Mouse (Mus musculus) hindbrain, embryonic 16.5 days (tissue): ENCODE data around the gene Gm5868. TPM values are rescaled to one million over a fixed set of nuclear protein-coding genes. Genes with fewer than 3 reads are reported as not detected.

Source experiments
- ATAC-seq: fragments of 200-750 bp; cut with Nextera tagmentation; 2 replicates; pipeline ENCODE4 v1.8.0; 2017; ENCODE audit warnings: moderate TSS enrichment, moderate library complexity
- H3K27ac ChIP-seq: fragments of 300-500 bp; sonication (generic); 2 replicates; pipeline ENCODE4 v1.5.1; 2014; ENCODE audit warnings: low read depth, mild to moderate bottlenecking, control low read depth, low read length, moderate library complexity
- H3K27me3 ChIP-seq: fragments of 300-500 bp; sonication (generic); replicated peaks from 2 replicates; pipeline ENCODE4 v1.6.1; 2014; ENCODE audit warnings: low read length; ENCODE audit not compliant: control insufficient read depth, insufficient read depth
- H3K36me3 ChIP-seq: fragments of 300-500 bp; sonication (generic); 2 replicates; pipeline ENCODE4 v1.6.1; 2014; ENCODE audit warnings: mild to moderate bottlenecking, low read length, moderate library complexity, mixed read lengths; ENCODE audit not compliant: control insufficient read depth, insufficient read depth
- H3K4me1 ChIP-seq: fragments of 300-500 bp; sonication (generic); 2 replicates; pipeline ENCODE4 v1.6.1; 2014; ENCODE audit warnings: low read depth, low read length; ENCODE audit not compliant: control insufficient read depth, insufficient read depth
- H3K4me2 ChIP-seq: fragments of 300-500 bp; sonication (generic); 2 replicates; pipeline ENCODE4 v1.6.1; 2014; ENCODE audit warnings: mild to moderate bottlenecking, low read length, control low read depth, moderate library complexity
- H3K4me3 ChIP-seq: fragments of 300-500 bp; sonication (generic); 2 replicates; pipeline ENCODE4 v1.5.1; 2014; ENCODE audit warnings: mild to moderate bottlenecking, low read length, control low read depth, moderate library complexity
- H3K9ac ChIP-seq: fragments of 300-500 bp; sonication (generic); 2 replicates; pipeline ENCODE4 v1.6.1; 2014; ENCODE audit warnings: low read depth, mild to moderate bottlenecking, control low read depth, low read length, moderate library complexity
- H3K9me3 ChIP-seq: fragments of 300-500 bp; sonication (generic); 2 replicates; pipeline ENCODE4 v1.6.1; 2014; ENCODE audit warnings: mild to moderate bottlenecking, low read length, moderate library complexity; ENCODE audit not compliant: control insufficient read depth
- WGBS: fragments of 180-500 bp; shearing (Covaris S2); extraction: QIAGEN DNeasy Blood & Tissue Kit; methylation state at CpG from one replicate; pipeline ENCODE4 v1.1.7; 2014; 5-methylcytosine and 5-hydroxymethylcytosine counted together
- polyA plus RNA-seq: library from polyadenylated mRNA; unstranded; fragments of >200 nt; fragmentation: Nextera tagmentation; extraction: Ambion mirVana; gene quantifications from 2 replicates; pipeline ENCODE4 v1.2.1, GENCODE M21; 2015

The Gm5868 gene
- 8.3 and 8.4 TPM in 2 replicates for polyA plus RNA-seq

- WGBS = 2% methylated on average over 33 of the region's 38 CpGs
- Histone ChIP-seq H3K4me1 (peaks cover 3% of the 10 kb centered on the region; the same call in 1 of the 2 replicates), H3K27me3 (0 out of 2 replicates have a peak, but pooled peaks cover 3% of the 10 kb centered on the region), H3K4me2 (peak within 1 kb of the TSS; percentile 67), H3K9me3 (no peaks in the 10 kb centered on the region), H3K27ac (no peak within 1 kb of the TSS), H3K4me3 (peak within 1 kb of the TSS; percentile 45), H3K9ac (peak within 1 kb of the TSS; percentile 59), H3K36me3 (no peaks in the 10 kb centered on the region)
- peak; percentile 80 for ATAC-seq
Measured at GRCm38 (mm10) chr5:72587192-72587681, at the start of gene Gm5868. Gene Gm5868 (minus strand): TSS chr5:72587551.

GRCm38 (mm10) chr5:72636576-72636975 is 49.2 kb upstream of the Gm5868 start:
- H3K27me3 ChIP-seq = no peaks in the 10 kb centered on the region
- no peak overlapping the region for H3K27ac ChIP-seq
- WGBS = 90% methylated on average over 3 of the region's 3 CpGs
- H3K36me3 ChIP-seq = no peaks in the 10 kb centered on the region
- ATAC-seq = no peak
- H3K4me3 ChIP-seq = no peak overlapping the region
- H3K4me2 ChIP-seq = no peak overlapping the region
- H3K9ac ChIP-seq = no peak overlapping the region
- H3K4me1 ChIP-seq = no peaks in the 10 kb centered on the region
- no peaks in the 10 kb centered on the region for H3K9me3 ChIP-seq

- Histone ChIP-seq H3K36me3 (no peaks in the 10 kb centered on the region), H3K4me2 (no peak overlapping the region), H3K27me3 (no peaks in the 10 kb centered on the region), H3K4me3 (no peak overlapping the region), H3K9ac (no peak overlapping the region), H3K27ac (no peak overlapping the region), H3K9me3 (no peaks in the 10 kb centered on the region), H3K4me1 (no peaks in the 10 kb centered on the region)
- whole genome bisulfite sequencing = 68% methylated on average over 3 of the region's 3 CpGs
- no peak for ATAC-seq
Measured at GRCm38 (mm10) chr5:72636122-72636521, 48.8 kb upstream of the Gm5868 start.

GRCm38 (mm10) chr5:72634791-72635271 is 47.5 kb upstream of the Gm5868 start:
- Histone ChIP-seq H3K36me3 (no peaks in the 10 kb centered on the region), H3K9ac (no peak overlapping the region), H3K27ac (no peak overlapping the region), H3K27me3 (no peaks in the 10 kb centered on the region), H3K4me2 (no peak overlapping the region), H3K9me3 (no peaks in the 10 kb centered on the region), H3K4me1 (no peaks in the 10 kb centered on the region), H3K4me3 (no peak overlapping the region)
- WGBS = 87% methylated on average over 9 of the region's 9 CpGs
- no peak for ATAC-seq

- Histone ChIP-seq H3K4me1 (no peaks in the 10 kb centered on the region), H3K9ac (no peak overlapping the region), H3K27me3 (no peaks in the 10 kb centered on the region), H3K27ac (no peak overlapping the region), H3K9me3 (no peaks in the 10 kb centered on the region), H3K4me3 (no peak overlapping the region), H3K4me2 (no peak overlapping the region), H3K36me3 (no peaks in the 10 kb centered on the region)
- no peak for ATAC-seq
- 89% methylated on average over 6 of the region's 6 CpGs for WGBS
Measured at GRCm38 (mm10) chr5:72630026-72630425, 42.7 kb upstream of the Gm5868 start.

GRCm38 (mm10) chr5:72621022-72621421 is 33.7 kb upstream of the Gm5868 start:
- no peak overlapping the region for H3K9ac ChIP-seq
- H3K27me3 ChIP-seq = no peaks in the 10 kb centered on the region
- no peak overlapping the region for H3K4me3 ChIP-seq
- WGBS = 93% methylated on average over 1 of the region's 1 CpGs
- no peaks in the 10 kb centered on the region for H3K36me3 ChIP-seq
- H3K9me3 ChIP-seq = no peaks in the 10 kb centered on the region
- no peak overlapping the region for H3K27ac ChIP-seq
- no peaks in the 10 kb centered on the region for H3K4me1 ChIP-seq
- ATAC-seq = no peak
- H3K4me2 ChIP-seq = no peak overlapping the region

GRCm38 (mm10) chr5:72617413-72617812 is 30.1 kb upstream of the Gm5868 start:
- Histone ChIP-seq H3K36me3 (no peaks in the 10 kb centered on the region), H3K4me3 (no peak overlapping the region), H3K27ac (no peak overlapping the region), H3K9ac (no peak overlapping the region), H3K27me3 (no peaks in the 10 kb centered on the region), H3K4me1 (no peaks in the 10 kb centered on the region), H3K9me3 (no peaks in the 10 kb centered on the region), H3K4me2 (no peak overlapping the region)
- ATAC-seq = no peak
- 89% methylated on average over 4 of the region's 4 CpGs for WGBS

- H3K36me3 ChIP-seq = no peaks in the 10 kb centered on the region
- no peaks in the 10 kb centered on the region for H3K27me3 ChIP-seq
- H3K9me3 ChIP-seq = no peaks in the 10 kb centered on the region
- 91% methylated on average over 4 of the region's 4 CpGs for WGBS
- no peak for ATAC-seq
- H3K4me3 ChIP-seq = no peak overlapping the region
- H3K9ac ChIP-seq = no peak overlapping the region
- no peak overlapping the region for H3K27ac ChIP-seq
- H3K4me1 ChIP-seq = no peaks in the 10 kb centered on the region
- no peak overlapping the region for H3K4me2 ChIP-seq
Measured at GRCm38 (mm10) chr5:72603138-72603537, 15.8 kb upstream of the Gm5868 start.

- 12% methylated on average over 5 of the region's 5 CpGs for WGBS
- ATAC-seq = no peak
Measured at GRCm38 (mm10) chr5:72601006-72601405, 13.7 kb upstream of the Gm5868 start.

More at GRCm38 (mm10) chr5:72601006-72601405, 13.7 kb upstream of the Gm5868 start:
- Histone ChIP-seq H3K27ac (no peak overlapping the region), H3K36me3 (no peaks in the 10 kb centered on the region), H3K4me2 (no peak overlapping the region), H3K4me1 (no peaks in the 10 kb centered on the region), H3K9ac (no peak overlapping the region), H3K9me3 (no peaks in the 10 kb centered on the region), H3K27me3 (no peaks in the 10 kb centered on the region), H3K4me3 (no peak overlapping the region)
